Mouse (Mus musculus) cerebellum, adult 18-20 months (tissue): ENCODE measurements around the gene Gpr152.
"Not testable (repeated sequence)": the region's sequence is repeated elsewhere in the genome, so short reads cannot be mapped to it uniquely, and the experiment has no call there.

ENCODE experiments used
- DNase-seq, 2 experiments: peaks; one replicate each; pipeline ENCODE4 v3.0.0; 2021

Gpr152 gene

DNA sequence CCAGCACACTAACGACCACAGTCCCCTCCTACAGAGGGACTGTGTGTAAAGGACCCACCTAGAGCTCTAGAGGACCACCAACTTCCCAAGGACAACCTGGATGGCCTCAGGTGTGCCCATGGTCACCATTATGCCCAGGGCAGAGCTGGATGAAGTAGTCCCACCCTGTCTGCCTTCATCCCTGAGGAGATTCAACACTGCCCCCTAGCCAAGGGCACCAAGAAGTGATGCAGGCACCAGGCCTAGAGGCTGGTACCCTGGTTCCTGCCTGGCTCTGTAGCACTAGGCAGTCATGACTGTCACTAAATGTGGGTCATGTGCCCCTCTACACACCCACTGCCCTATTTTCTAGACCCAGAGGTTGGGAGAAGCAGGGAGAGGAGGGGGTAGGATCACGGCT lies 7.8 kb upstream of the Gpr152 start:
- DNase-seq: no peak

- no peak for DNase-seq
Measured at GRCm38 (mm10) chr19:4134354-4134753, 5.2 kb upstream of the Gpr152 start.

DNA sequence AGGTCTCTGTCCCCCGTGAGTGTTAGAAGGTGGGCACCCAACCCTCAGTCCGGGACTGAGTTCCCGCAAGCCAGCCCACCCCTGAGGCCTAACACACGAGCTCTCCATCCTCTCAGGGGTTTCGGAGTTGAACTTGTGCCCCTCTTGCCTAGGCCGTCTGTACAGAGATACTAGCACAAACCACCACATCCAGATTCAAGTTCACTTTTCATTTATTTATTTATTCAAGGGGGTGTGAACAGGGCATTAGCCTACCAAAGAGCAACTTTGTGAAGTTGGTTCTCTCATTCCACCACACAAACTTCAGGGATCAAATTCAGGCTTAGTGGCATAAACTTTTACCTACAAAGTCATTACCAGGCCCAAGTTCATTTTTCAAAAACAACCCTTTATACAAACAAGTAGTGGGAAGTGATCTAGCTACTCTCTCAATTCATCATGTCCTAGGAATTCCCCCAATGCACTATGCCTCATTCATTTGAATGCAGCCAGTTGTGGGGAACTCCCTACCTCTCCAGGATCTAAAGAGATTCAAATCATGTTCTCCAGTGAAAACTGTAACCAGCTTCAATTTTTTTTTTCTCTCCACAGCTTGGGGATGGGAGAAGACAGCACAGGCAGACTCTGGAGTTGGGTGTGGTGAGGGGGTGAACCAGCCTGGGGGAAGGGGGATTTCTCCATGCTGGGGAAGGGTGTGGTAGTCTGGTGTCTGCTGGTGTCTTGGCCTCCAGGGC lies 4.2 kb upstream of the Gpr152 start:
- not testable (repeated sequence) for DNase-seq

GRCm38 (mm10) chr19:4135963-4136345 lies 3.6 kb upstream of the Gpr152 start:
- not testable (repeated sequence) for DNase-seq

DNA sequence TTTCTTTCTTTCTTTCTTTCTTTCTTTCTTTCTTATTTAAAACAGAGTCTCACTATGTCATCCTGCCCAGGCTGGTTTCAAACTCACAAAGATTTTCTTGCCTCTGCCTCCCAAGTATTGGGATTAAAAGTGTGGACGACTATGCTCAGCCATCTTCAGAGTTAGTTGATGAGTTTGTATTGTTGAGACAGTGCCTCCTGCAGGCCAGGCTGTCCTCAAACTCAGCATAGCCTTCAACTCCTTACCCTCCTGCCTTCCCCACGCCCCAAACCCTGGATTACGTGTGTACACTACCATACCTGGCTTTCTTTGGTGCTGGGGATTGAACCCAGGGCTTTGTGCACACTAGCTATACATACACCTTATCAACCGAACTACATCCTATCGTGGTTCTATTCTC lies 3.1 kb upstream of the Gpr152 start:
- DNase-seq: no peak

- DNase-seq: no peak
Measured at GRCm38 (mm10) chr19:4137913-4138312, 1.7 kb upstream of the Gpr152 start.

DNA sequence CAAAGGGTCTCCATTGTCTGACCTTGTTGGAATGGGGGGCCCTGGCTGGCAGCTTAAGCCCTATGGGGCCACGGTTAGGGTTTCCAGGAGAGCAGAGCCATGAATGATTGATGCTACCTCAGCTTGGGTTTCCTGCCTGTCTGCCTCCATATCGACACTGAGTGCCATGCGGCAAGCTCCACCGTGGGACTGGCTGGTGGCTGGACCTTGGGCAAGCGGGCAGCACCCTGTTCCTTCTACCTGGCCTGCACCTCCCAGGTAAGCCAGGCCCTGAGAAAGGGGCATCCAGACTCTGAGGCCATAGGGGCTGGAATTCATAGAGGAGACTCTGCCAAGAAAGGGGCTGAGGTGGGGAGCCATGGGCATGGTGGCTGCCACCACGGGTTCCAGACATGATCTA lies 560 bp downstream of the Gpr152 start:
- DNase-seq: no peak

- DNase-seq: no peak
Measured at GRCm38 (mm10) chr19:4142416-4143173, 3.0 kb downstream of the Gpr152 start.

DNA sequence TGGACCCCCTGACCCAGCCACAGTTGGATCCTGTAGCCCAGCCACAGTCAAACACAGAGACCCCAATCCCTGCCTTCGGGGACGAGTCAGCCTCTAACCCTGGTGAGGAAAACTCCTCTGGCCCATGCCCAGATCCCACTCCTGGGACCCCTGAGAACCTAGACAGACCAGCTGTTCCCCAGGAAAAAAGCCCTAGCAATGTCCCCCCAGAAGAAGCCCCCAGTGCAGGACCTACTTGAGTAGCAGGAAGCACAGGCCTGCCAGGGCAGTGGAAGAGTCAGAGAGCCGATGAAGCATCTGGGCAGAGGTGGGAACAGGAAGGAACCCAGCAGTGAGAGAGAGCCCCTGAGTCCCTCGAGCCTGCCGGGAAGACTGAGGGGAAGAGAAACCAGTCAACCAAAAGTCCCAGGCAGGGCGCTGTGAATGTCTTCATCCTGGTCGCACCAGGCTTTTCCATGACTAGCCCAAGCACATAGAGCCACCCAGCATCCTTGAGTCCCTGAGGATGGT lies 4.2 kb downstream of the Gpr152 start, which contains the start of gene Cabp4:
Cabp4 (minus strand) TSS at position 275 of the 510 bp plus-strand sequence.
- DNase-seq: no peak

DNA sequence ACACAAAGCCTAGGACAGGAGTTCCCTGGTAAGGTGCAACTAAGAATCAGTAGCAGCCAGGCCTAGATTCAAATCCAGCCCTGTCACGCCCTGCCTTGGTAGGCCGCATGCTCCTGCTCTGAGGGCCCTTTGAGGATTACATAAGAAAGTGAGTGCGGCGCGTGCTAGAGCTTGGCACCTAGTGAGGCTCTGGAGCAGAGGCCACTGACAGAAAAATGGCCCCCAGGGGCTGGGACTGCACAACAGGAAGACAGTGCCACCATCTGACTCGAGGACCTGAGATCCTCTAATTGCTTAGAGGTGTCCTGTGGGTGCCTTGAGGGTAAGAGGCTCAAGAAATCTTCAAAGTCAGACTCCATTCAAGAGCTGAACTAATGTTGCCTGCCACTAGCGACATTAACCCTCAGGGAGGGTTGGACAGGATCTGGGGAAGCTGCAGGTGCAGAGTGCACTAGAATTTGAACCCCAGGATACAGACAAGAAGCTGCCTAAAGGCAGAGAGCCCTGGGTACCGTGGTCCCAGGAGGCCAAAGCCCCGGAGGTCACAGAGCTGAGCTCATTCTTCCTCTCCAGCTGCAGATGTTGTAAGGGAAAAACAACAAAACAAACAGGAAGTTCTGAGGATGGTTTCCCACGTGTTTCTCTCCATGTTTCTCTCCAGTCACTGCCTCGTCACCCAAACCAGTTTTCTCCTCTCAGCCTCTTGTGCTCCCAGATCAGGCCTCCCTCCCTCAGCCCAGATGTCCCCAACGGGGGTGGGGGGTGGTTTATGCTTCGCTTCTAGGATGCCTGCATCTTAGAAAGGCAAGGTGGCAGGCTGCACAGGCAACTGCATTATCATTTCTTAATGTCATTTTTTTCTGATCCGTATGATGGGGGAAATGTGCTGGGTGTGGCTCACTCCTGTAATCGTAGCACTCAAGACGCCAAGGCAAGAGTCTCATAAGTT lies 5.2 kb downstream of the Gpr152 start:
- DNase-seq: no peak

DNA sequence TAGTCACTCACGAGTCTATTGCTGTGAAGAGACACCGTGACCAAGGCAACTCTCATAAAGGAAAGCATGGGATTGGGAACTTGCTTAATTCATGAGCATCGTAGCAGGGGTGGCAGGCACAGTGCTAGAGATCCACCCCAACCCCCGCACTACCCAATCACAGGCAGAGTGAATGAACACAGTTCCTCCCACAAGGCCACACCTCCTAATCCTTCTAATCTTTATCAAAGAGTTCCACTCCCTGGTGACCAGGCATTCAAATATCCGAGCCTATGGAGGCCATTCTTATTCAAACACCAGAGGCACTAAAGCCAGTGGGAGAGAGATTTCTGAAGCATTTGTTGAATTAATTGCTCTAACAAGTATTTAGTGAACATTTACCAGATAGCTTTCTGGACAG lies 6.3 kb downstream of the Gpr152 start:
- no peak for DNase-seq

- DNase-seq: no peak
Measured at GRCm38 (mm10) chr19:4146366-4147021, 6.9 kb downstream of the Gpr152 start.

- DNase-seq: no peak
Measured at GRCm38 (mm10) chr19:4147022-4147405, 7.4 kb downstream of the Gpr152 start.

DNA sequence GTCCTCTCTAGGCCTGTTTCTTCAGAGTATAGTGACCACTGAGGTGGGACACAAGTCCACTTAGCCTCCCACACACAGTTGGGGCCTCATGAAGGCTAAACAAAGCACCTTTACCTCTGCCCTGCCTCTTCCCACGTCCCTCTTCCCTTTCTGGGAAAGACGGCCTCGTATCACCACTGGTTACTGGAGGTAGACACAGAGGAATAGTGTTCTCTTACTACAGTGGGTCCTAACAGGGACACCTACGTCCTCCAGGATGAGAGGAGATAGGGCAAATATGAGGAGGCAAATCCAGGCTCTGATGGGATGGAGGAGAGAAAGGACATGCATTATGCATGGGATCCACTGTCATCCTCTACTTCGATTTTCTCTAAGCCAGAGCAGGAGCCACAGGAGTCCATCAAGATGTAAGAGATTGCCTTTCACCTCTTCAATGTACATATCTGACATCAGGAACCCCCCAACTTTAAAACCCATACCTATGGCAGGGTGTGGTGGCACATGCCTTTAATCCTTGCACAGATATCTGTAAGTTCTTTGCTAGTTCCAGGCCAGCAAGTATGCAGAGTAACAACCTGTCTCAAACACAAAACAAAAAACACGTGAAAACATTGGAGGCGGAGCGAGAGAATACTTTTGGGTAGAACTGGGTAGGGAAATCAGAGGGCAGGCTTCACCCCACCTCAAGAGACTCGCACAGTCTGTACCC lies 8.3 kb downstream of the Gpr152 start:
- DNase-seq: no peak

DNA sequence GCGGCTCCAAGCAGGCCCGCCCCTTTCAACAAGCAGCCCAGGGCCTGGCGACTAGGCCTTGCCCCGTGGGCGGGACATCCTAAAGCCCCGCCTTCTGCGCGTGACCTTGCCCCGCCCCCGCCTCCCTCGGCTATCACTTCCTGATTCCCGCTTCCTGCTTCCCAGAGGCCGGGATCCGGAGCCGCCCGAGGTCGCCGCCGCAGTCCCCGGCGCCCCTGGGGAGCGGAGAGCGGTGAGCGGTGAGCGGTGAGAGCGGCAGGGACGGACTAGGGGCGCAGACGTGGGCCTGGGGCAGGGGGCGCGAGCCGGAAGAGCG lies 8.9 kb downstream of the Gpr152 start, which contains the start of gene Coro1b:
Coro1b (plus strand) TSS at position 129 of the 316 bp plus-strand sequence.
- peak; percentile 97 for DNase-seq

DNA sequence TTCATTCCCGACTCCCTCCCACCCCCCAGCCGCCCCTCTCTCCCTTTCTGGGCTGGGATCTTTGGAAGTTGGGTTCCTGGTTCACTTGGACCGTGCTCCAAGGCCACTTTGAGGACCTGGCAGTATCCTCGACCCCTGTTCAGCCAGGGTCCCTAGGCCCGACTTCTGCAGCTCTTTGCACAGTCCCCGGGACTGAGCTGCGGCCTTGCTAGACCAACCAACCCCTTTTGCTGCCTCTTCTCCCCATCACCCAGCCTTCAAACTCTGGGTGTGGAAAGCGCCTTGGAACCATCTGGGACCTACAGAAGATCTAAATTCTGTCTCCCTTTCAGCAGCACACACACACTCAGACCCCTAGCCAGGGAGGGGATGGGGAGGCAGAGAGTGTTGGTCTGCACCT lies 9.2 kb downstream of the Gpr152 start:
- DNase-seq: no peak

- DNase-seq: no peak
Measured at GRCm38 (mm10) chr19:4149283-4149682, 9.7 kb downstream of the Gpr152 start.

GRCm38 (mm10) chr19:4149764-4150461 lies 10.3 kb downstream of the Gpr152 start:
- DNase-seq: no peak

- DNase-seq: no peak
Measured at GRCm38 (mm10) chr19:4150567-4151487, 11.2 kb downstream of the Gpr152 start.

DNA sequence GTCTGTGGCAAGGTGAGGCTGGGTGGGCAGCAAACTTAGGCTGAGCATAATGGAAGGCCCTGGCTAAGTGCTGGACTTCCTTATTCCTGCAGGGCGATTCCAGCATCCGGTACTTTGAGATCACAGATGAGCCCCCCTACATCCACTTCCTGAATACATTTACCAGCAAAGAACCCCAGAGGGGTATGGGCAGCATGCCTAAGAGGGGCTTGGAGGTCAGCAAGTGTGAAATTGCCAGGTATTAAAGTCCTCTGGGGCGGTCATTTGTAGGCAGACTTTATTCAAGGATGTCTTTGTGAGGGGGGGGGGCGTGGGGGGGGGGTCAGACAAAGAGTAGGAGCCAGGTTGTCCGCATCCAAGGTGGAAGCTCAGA lies 11.9 kb downstream of the Gpr152 start:
- no peak for DNase-seq
